Mouse (Mus musculus): Measurements from ENCODE around the gene Ewsr1. TPM values are rescaled to one million over a fixed set of nuclear protein-coding genes. Genes with fewer than 3 reads are reported as not detected.
A peak's percentile ranks its signal among the peaks of the same experiment; 100 is the strongest.

Ewsr1 gene
- polyA plus RNA-seq, 1 experiment from 2014 or later = 283 TPM

GRCm38 (mm10) chr11:5059230-5059629, 39.8 kb downstream of the Ewsr1 start:
- Histone ChIP-seq H3K9me3 (ENCODE audit: control insufficient read depth, low read length) (no peaks in the 10 kb centered on the region), H3K4me2 (ENCODE audit: low read depth, low read length) (no peak overlapping the region), H3K4me3 (ENCODE audit: low read depth, low read length) (peak overlapping the region; percentile 9; the same call in 1 of the 2 replicates), H3K27ac (replicated peaks; ENCODE audit: low read depth, low read length) (no peak overlapping the region), H3K36me3 (ENCODE audit: control insufficient read depth, insufficient read depth, low read length) (peaks cover 10% of the 10 kb centered on the region; the same call in 1 of the 2 replicates), H3K9ac (ENCODE audit: low read depth, low read length) (no peak overlapping the region), H3K27me3 (replicated peaks; ENCODE audit: control insufficient read depth, insufficient read depth, low read length) (peaks cover 86% of the 10 kb centered on the region), H3K4me1 (ENCODE audit: control insufficient read depth, insufficient read depth, low read length) (peaks cover 16% of the 10 kb centered on the region)
- WGBS = 17% methylated on average over 14 of the region's 14 CpGs
- ATAC-seq (ENCODE audit: low read depth) = no peak
- DNase-seq (ENCODE audit: low spot score) = no peak

GRCm38 (mm10) chr11:5058783-5059182, 40.3 kb downstream of the Ewsr1 start:
- Histone ChIP-seq H3K4me2 (ENCODE audit: low read depth, low read length) (peak overlapping the region; percentile 93), H3K4me1 (ENCODE audit: control insufficient read depth, insufficient read depth, low read length) (peaks cover 12% of the 10 kb centered on the region), H3K27ac (replicated peaks; ENCODE audit: low read depth, low read length) (no peak overlapping the region), H3K9ac (ENCODE audit: low read depth, low read length) (no peak overlapping the region), H3K36me3 (ENCODE audit: control insufficient read depth, insufficient read depth, low read length) (peaks cover 10% of the 10 kb centered on the region; the same call in 1 of the 2 replicates), H3K27me3 (replicated peaks; ENCODE audit: control insufficient read depth, insufficient read depth, low read length) (peaks cover 84% of the 10 kb centered on the region), H3K9me3 (ENCODE audit: control insufficient read depth, low read length) (no peaks in the 10 kb centered on the region), H3K4me3 (ENCODE audit: low read depth, low read length) (peak overlapping the region; percentile 9; the same call in 1 of the 2 replicates)
- 36% methylated on average over 9 of the region's 9 CpGs for WGBS
- DNase-seq (ENCODE audit: low spot score) (no peak), ATAC-seq (ENCODE audit: low read depth) (no peak)

GRCm38 (mm10) chr11:5057856-5058641, 41.0 kb downstream of the Ewsr1 start, which contains the start of gene Rasl10a:
Rasl10a (plus strand) TSS chr11:5058128.
- Histone ChIP-seq H3K27me3 (replicated peaks; ENCODE audit: control insufficient read depth, insufficient read depth, low read length) (peaks cover 77% of the 10 kb centered on the region), H3K27ac (replicated peaks; ENCODE audit: low read depth, low read length) (no peak within 1 kb of the TSS), H3K9ac (ENCODE audit: low read depth, low read length) (peak within 1 kb of the TSS; percentile 63), H3K9me3 (ENCODE audit: control insufficient read depth, low read length) (no peaks in the 10 kb centered on the region), H3K4me3 (ENCODE audit: low read depth, low read length) (peak within 1 kb of the TSS; percentile 53), H3K4me1 (ENCODE audit: control insufficient read depth, insufficient read depth, low read length) (peaks cover 9% of the 10 kb centered on the region), H3K4me2 (ENCODE audit: low read depth, low read length) (peak within 1 kb of the TSS; percentile 93), H3K36me3 (ENCODE audit: control insufficient read depth, insufficient read depth, low read length) (peaks cover 10% of the 10 kb centered on the region; the same call in 1 of the 2 replicates)
- DNase-seq (ENCODE audit: low spot score) (no peak), ATAC-seq (ENCODE audit: low read depth) (peak; percentile 10; the same call in 1 of the 2 replicates)
- WGBS = 2% methylated on average over 37 of the region's 77 CpGs

- Histone ChIP-seq H3K9ac (ENCODE audit: low read depth, low read length) (peak overlapping the region; percentile 63), H3K27ac (replicated peaks; ENCODE audit: low read depth, low read length) (no peak overlapping the region), H3K36me3 (ENCODE audit: control insufficient read depth, insufficient read depth, low read length) (peaks cover 10% of the 10 kb centered on the region; the same call in 1 of the 2 replicates), H3K4me2 (ENCODE audit: low read depth, low read length) (peak overlapping the region; percentile 93), H3K27me3 (replicated peaks; ENCODE audit: control insufficient read depth, insufficient read depth, low read length) (peaks cover 71% of the 10 kb centered on the region), H3K4me3 (ENCODE audit: low read depth, low read length) (peak overlapping the region; percentile 53), H3K4me1 (ENCODE audit: control insufficient read depth, insufficient read depth, low read length) (peaks cover 9% of the 10 kb centered on the region), H3K9me3 (ENCODE audit: control insufficient read depth, low read length) (no peaks in the 10 kb centered on the region)
- DNase-seq (ENCODE audit: low spot score) = no peak
- ATAC-seq (ENCODE audit: low read depth) = no peak
- WGBS = 23% methylated on average over 8 of the region's 8 CpGs
Observed at GRCm38 (mm10) chr11:5057541-5057855, 41.6 kb downstream of the Ewsr1 start.

GRCm38 (mm10) chr11:5057064-5057463, 42.0 kb downstream of the Ewsr1 start:
- no peak overlapping the region for H3K27ac ChIP-seq (replicated peaks; ENCODE audit: low read depth, low read length)
- H3K4me2 ChIP-seq (ENCODE audit: low read depth, low read length) = no peak overlapping the region
- 48% methylated on average over 8 of the region's 8 CpGs for WGBS
- peaks cover 67% of the 10 kb centered on the region for H3K27me3 ChIP-seq (replicated peaks; ENCODE audit: control insufficient read depth, insufficient read depth, low read length)
- peaks cover 10% of the 10 kb centered on the region; the same call in 1 of the 2 replicates for H3K36me3 ChIP-seq (ENCODE audit: control insufficient read depth, insufficient read depth, low read length)
- no peaks in the 10 kb centered on the region for H3K9me3 ChIP-seq (ENCODE audit: control insufficient read depth, low read length)
- H3K4me1 ChIP-seq (ENCODE audit: control insufficient read depth, insufficient read depth, low read length) = peaks cover 9% of the 10 kb centered on the region
- ATAC-seq (ENCODE audit: low read depth) (no peak), DNase-seq (ENCODE audit: low spot score) (no peak)
- no peak overlapping the region for H3K9ac ChIP-seq (ENCODE audit: low read depth, low read length)
- no peak overlapping the region for H3K4me3 ChIP-seq (ENCODE audit: low read depth, low read length)

- Histone ChIP-seq H3K9ac (ENCODE audit: low read depth, low read length) (0 out of 2 replicates have a peak overlapping the region, but pooled peaks have one; percentile 25), H3K4me1 (ENCODE audit: control insufficient read depth, insufficient read depth, low read length) (peaks cover 5% of the 10 kb centered on the region), H3K27ac (replicated peaks; ENCODE audit: low read depth, low read length) (no peak overlapping the region), H3K4me3 (ENCODE audit: low read depth, low read length) (no peak overlapping the region), H3K9me3 (ENCODE audit: control insufficient read depth, low read length) (no peaks in the 10 kb centered on the region), H3K36me3 (ENCODE audit: control insufficient read depth, insufficient read depth, low read length) (peaks cover 9% of the 10 kb centered on the region; the same call in 1 of the 2 replicates), H3K27me3 (replicated peaks; ENCODE audit: control insufficient read depth, insufficient read depth, low read length) (peaks cover 59% of the 10 kb centered on the region), H3K4me2 (ENCODE audit: low read depth, low read length) (no peak overlapping the region)
- no peak for ATAC-seq (ENCODE audit: low read depth)
- WGBS = 32% methylated on average over 23 of the region's 23 CpGs
- DNase-seq (ENCODE audit: low spot score) = no peak
Observed at GRCm38 (mm10) chr11:5055945-5056938, 42.8 kb downstream of the Ewsr1 start.

- Histone ChIP-seq H3K9ac (ENCODE audit: low read depth, low read length) (no peak overlapping the region), H3K9me3 (ENCODE audit: control insufficient read depth, low read length) (no peaks in the 10 kb centered on the region), H3K27me3 (replicated peaks; ENCODE audit: control insufficient read depth, insufficient read depth, low read length) (peaks cover 45% of the 10 kb centered on the region), H3K4me2 (ENCODE audit: low read depth, low read length) (no peak overlapping the region), H3K4me1 (ENCODE audit: control insufficient read depth, insufficient read depth, low read length) (0 out of 2 replicates have a peak, but pooled peaks cover 2% of the 10 kb centered on the region), H3K36me3 (ENCODE audit: control insufficient read depth, insufficient read depth, low read length) (no peaks in the 10 kb centered on the region), H3K4me3 (ENCODE audit: low read depth, low read length) (no peak overlapping the region), H3K27ac (replicated peaks; ENCODE audit: low read depth, low read length) (no peak overlapping the region)
- WGBS = 67% methylated on average over 6 of the region's 6 CpGs
- no peak for DNase-seq (ENCODE audit: low spot score)
- ATAC-seq (ENCODE audit: low read depth) = no peak
Observed at GRCm38 (mm10) chr11:5054874-5055273, 44.2 kb downstream of the Ewsr1 start.

GRCm38 (mm10) chr11:5054151-5054550, 44.9 kb downstream of the Ewsr1 start:
- Histone ChIP-seq H3K27ac (replicated peaks; ENCODE audit: low read depth, low read length) (no peak overlapping the region), H3K4me2 (ENCODE audit: low read depth, low read length) (no peak overlapping the region), H3K9ac (ENCODE audit: low read depth, low read length) (no peak overlapping the region), H3K4me3 (ENCODE audit: low read depth, low read length) (no peak overlapping the region), H3K27me3 (replicated peaks; ENCODE audit: control insufficient read depth, insufficient read depth, low read length) (peaks cover 38% of the 10 kb centered on the region), H3K36me3 (ENCODE audit: control insufficient read depth, insufficient read depth, low read length) (no peaks in the 10 kb centered on the region), H3K9me3 (ENCODE audit: control insufficient read depth, low read length) (no peaks in the 10 kb centered on the region), H3K4me1 (ENCODE audit: control insufficient read depth, insufficient read depth, low read length) (0 out of 2 replicates have a peak, but pooled peaks cover 2% of the 10 kb centered on the region)
- ATAC-seq (ENCODE audit: low read depth) = no peak
- 91% methylated on average over 14 of the region's 14 CpGs for WGBS
- no peak for DNase-seq (ENCODE audit: low spot score)
